Mouse (Mus musculus) kidney, adult 2 months (tissue): ENCODE data around the gene Mnd1.

Experiments
- CTCF ChIP-seq: fragments of 200-500 bp; conservative IDR thresholded peaks from 2 replicates; pipeline ENCODE4 v1.5.1; 2011; ENCODE audit warnings: low read depth, mild to moderate bottlenecking, control low read depth, low read length, moderate library complexity, mixed read lengths; ENCODE audit not compliant: insufficient read depth, insufficient read length
- POLR2A ChIP-seq: fragments of 200-500 bp; IDR thresholded peaks from one replicate; pipeline ENCODE4 v1.6.1; 2011; ENCODE audit warnings: low read depth, low read length, control low read depth

DNA sequence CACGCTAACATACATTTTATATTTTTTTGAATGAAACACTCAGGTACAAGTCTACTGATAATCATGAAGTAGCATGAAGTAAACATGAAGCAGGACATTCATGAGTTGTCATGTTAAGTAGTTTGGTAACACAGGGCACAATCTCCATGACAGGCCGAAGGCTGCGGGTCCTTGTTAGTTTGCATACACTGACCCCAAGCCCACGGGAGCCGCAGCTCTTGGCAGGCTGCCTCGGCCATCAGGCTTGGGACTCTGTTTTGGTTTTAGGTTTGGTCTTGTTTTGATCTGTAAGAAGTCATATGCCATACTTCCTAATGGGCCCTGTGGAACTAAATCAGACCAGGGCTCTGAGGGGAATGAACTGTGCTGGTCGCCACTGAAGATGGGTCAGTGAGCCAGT, 36.9 kb downstream of the Mnd1 start:
- TF ChIP-seq CTCF (no peak), POLR2A (no peak)
